ENCODE assay signal across 20 mouse cellular contexts in the genomic region with DNA sequence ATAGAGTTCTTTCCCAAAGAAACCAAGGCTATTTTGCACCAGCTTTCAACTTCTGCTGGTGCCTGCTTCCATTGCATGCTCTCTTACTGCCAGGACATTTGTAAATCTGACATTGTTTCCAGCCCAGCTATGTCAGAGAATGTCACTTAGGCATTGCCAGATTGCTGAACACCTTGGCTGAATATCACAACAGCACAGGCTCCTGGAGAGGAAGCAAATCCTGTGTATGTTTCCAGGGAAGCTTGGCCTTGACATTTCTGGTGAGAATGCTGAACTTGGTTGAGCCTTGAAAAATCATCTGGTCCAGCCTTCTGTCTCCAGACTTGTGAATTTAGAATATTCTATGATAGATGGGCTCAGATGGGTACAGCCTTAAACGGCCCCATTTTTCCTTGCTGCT.
DNase-seq lines count a peak whose midpoint lies in the region; ATAC-seq lines count a peak whose summit lies in the region.
"Had no signal": no experiment of that assay in that cellular context is flagged by ENCODE, and none has a peak within 500 bp of the region (broad histone marks: within the 10 kb centered on the region; RNA-seq: fewer than 3 reads in every experiment).

No protein-coding gene starts in this region.

- ATAC-seq in heart, embryonic 11.5 days (replicated peaks; ENCODE audit: insufficient number of reproducible peaks, low FRiP score, low TSS enrichment): no peak
- no peak for ATAC-seq in heart, embryonic 16.5 days (replicated peaks; ENCODE audit: extremely low read depth, insufficient read depth, low FRiP score)
- ATAC-seq: activated CD4-positive, CD25-positive, alpha-beta regulatory T cell, adult 4 months; forebrain, embryonic 16.5 days; intestine, postnatal 0 days; Patski had no signal

- no peaks in the 10 kb centered on the region for H3K27me3 ChIP-seq in heart, embryonic 11.5 days (ENCODE audit: control insufficient read depth, insufficient read depth, low read length)
- H3K27me3 ChIP-seq in heart, embryonic 16.5 days (ENCODE audit: control insufficient read depth, insufficient read depth, low read length): no peaks in the 10 kb centered on the region
- H3K27me3 ChIP-seq: embryonic facial prominence, embryonic 12.5 days; heart, embryonic 15.5 days; limb, embryonic 15.5 days; Patski had no signal

- DNase-seq in heart, adult 18-20 months: peak; percentile 44 to 49
- peak; percentile 65 for DNase-seq in cerebellum, adult 11-12 months
- peak; percentile 79 for DNase-seq in cerebellum, adult 9-11 months
- DNase-seq in right cerebral cortex, postnatal 14 days: no peak
- no peak for DNase-seq in left cerebral cortex, adult 18-20 months (ENCODE audit: low spot score in 2 of 2)
- DNase-seq: gastrocnemius, postnatal 10 days; kidney, postnatal 10 days; lung, postnatal 14 days; spleen, adult 18-20 months; thymus, adult 18-20 months had no signal

- 61% methylated on average over 1 of the region's 1 CpGs for WGBS in heart, embryonic 11.5 days (ENCODE audit: insufficient replicate concordance)
- WGBS in heart, embryonic 16.5 days: 65% methylated on average over 1 of the region's 1 CpGs

- 0 out of 2 replicates have a peak, but pooled peaks cover 6% of the 10 kb centered on the region for H3K4me1 ChIP-seq in heart, embryonic 11.5 days (ENCODE audit: control insufficient read depth, insufficient read depth, low read length)
- peaks cover 17% of the 10 kb centered on the region for H3K4me1 ChIP-seq in heart, embryonic 16.5 days (ENCODE audit: control insufficient read depth, insufficient read depth, low read length)
- H3K4me1 ChIP-seq: embryonic facial prominence, embryonic 12.5 days; limb, embryonic 15.5 days had no signal

- no peak overlapping the region for H3K27ac ChIP-seq in heart, embryonic 11.5 days (ENCODE audit: low read depth, low read length)
- H3K27ac ChIP-seq in heart, embryonic 16.5 days (ENCODE audit: low read length): 0 out of 2 replicates have a peak overlapping the region, but pooled peaks have one; percentile 15
- H3K27ac ChIP-seq: embryonic facial prominence, embryonic 12.5 days; heart, embryonic 15.5 days; hindbrain, embryonic 14.5 days; limb, embryonic 15.5 days had no signal

- H3K9me3 ChIP-seq in heart, embryonic 11.5 days (replicated peaks; ENCODE audit: control insufficient read depth, low read length): no peaks in the 10 kb centered on the region
- H3K9me3 ChIP-seq in heart, embryonic 16.5 days (replicated peaks; ENCODE audit: control insufficient read depth, low read length): no peaks in the 10 kb centered on the region
- H3K9me3 ChIP-seq: embryonic facial prominence, embryonic 12.5 days; heart, embryonic 15.5 days; limb, embryonic 15.5 days had no signal

- no peaks in the 10 kb centered on the region for H3K36me3 ChIP-seq in heart, embryonic 11.5 days (ENCODE audit: control insufficient read depth, insufficient read depth, low read length)
- H3K36me3 ChIP-seq in heart, embryonic 16.5 days (ENCODE audit: control insufficient read depth, insufficient read depth): no peaks in the 10 kb centered on the region
- H3K36me3 ChIP-seq: embryonic facial prominence, embryonic 12.5 days; heart, embryonic 15.5 days; limb, embryonic 15.5 days had no signal

- H3K4me2 ChIP-seq in heart, embryonic 11.5 days: no peak overlapping the region
- H3K4me2 ChIP-seq in heart, embryonic 16.5 days (ENCODE audit: low read depth, low read length): no peak overlapping the region
- H3K4me2 ChIP-seq: embryonic facial prominence, embryonic 12.5 days; heart, embryonic 15.5 days; hindbrain, embryonic 14.5 days; limb, embryonic 15.5 days had no signal

- H3K9ac ChIP-seq in heart, embryonic 11.5 days (ENCODE audit: low read depth, low read length): no peak overlapping the region
- no peak overlapping the region for H3K9ac ChIP-seq in heart, embryonic 16.5 days (ENCODE audit: low read length)
- H3K9ac ChIP-seq: embryonic facial prominence, embryonic 12.5 days; heart, embryonic 15.5 days; hindbrain, embryonic 14.5 days; limb, embryonic 15.5 days had no signal

- H3K4me3 ChIP-seq in heart, embryonic 11.5 days (ENCODE audit: low read depth, low read length): no peak overlapping the region
- no peak overlapping the region for H3K4me3 ChIP-seq in heart, embryonic 16.5 days (ENCODE audit: low read length)
- H3K4me3 ChIP-seq: embryonic facial prominence, embryonic 12.5 days; heart, embryonic 15.5 days; limb, embryonic 15.5 days had no signal

Comparison
In these comparisons a context has a peak if more than half of its experiments do, and no peak if none do; other contexts are left out.
1. DNase-seq: peak in heart, adult 18-20 months (2 of 2), cerebellum, adult 11-12 months (single experiment) and cerebellum, adult 9-11 months (single experiment); none in right cerebral cortex, postnatal 14 days (single experiment) and left cerebral cortex, adult 18-20 months (0 of 2).